In the genomic region with DNA sequence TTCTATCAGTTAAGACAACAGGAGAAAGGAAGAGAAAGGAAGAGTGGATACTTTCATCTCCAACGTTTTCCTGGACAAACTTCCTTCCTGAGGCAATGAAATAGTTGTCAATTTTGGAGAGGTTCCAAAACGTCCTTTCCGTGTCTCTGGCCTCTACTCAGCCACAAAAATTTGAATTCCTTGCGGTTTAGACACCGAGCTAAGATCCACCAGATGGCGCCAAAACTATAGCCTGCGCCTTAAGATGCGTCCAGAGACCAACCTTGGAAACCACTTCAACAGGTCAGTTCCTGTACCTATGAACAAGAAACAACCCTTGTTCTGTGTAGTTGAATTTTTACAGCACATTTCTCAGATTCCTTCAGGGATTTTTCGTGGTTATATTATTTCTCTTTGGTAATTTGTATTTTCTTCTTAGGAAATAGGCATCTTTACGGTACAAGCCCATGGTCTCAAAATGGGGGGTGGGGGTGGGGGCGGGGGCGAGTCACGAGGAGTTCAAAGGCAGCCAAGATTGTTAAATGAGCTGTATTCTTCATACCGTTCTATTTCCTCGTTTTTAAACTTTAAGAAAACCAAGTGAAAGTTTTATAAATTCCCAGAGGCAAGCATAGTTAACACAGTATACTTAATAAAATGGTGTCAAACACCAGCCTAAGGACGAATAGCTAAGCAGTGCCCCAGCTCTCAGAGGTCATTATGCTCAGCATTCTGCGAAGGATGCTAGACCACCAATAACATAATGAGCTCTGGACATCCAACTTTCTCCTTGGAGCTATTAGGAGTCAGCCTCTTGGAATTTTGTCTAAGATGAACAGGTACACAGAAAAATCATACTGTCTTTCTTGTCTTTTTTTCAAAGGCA, we compare ENCODE assay signal across 8 mouse cellular contexts.
DNase-seq lines count a peak whose midpoint lies in the region; ATAC-seq and TF ChIP-seq lines count a peak whose summit lies in the region.

No protein-coding gene starts in this region.

- no peaks in the 10 kb centered on the region for H3K9me3 ChIP-seq in embryonic facial prominence, embryonic 15.5 days (replicated peaks)
- no peaks in the 10 kb centered on the region for H3K9me3 ChIP-seq in heart, postnatal 0 days (replicated peaks; ENCODE audit: control insufficient read depth, low read length)
- no peaks in the 10 kb centered on the region for H3K9me3 ChIP-seq in liver, postnatal 0 days (ENCODE audit: low read length)

- H3K4me3 ChIP-seq in C2C12 (ENCODE audit: insufficient read depth, poor library complexity, severe bottlenecking) = no peak overlapping the region
- no peak overlapping the region for H3K4me3 ChIP-seq in embryonic facial prominence, embryonic 15.5 days (replicated peaks)
- no peak overlapping the region for H3K4me3 ChIP-seq in heart, postnatal 0 days (ENCODE audit: low read depth, low read length)
- no peak overlapping the region for H3K4me3 ChIP-seq in liver, postnatal 0 days (ENCODE audit: low read depth, low read length)

- peak; percentile 42 for TF ChIP-seq CTCF in C2C12 (IDR thresholded peaks at IDR 0.05; ENCODE audit: control insufficient read depth, insufficient read depth, insufficient read length)
- TF ChIP-seq CTCF in heart, postnatal 0 days (IDR thresholded peaks at IDR 0.05; ENCODE audit: low read depth) = peak; percentile 91
- TF ChIP-seq CTCF in liver, postnatal 0 days (IDR thresholded peaks at IDR 0.05; ENCODE audit: low read depth) = peak; percentile 71

- H3K79me3 ChIP-seq in C2C12 (ENCODE audit: low read depth) = no peaks in the 10 kb centered on the region

- no peaks in the 10 kb centered on the region for H3K4me1 ChIP-seq in embryonic facial prominence, embryonic 15.5 days
- no peaks in the 10 kb centered on the region for H3K4me1 ChIP-seq in heart, postnatal 0 days (ENCODE audit: control insufficient read depth, insufficient read depth)
- no peaks in the 10 kb centered on the region for H3K4me1 ChIP-seq in liver, postnatal 0 days (ENCODE audit: insufficient read depth)

- H3K27ac ChIP-seq in embryonic facial prominence, embryonic 15.5 days (replicated peaks) = no peak overlapping the region
- no peak overlapping the region for H3K27ac ChIP-seq in heart, postnatal 0 days (ENCODE audit: low read depth)
- no peak overlapping the region for H3K27ac ChIP-seq in liver, postnatal 0 days (ENCODE audit: low read depth)

- no peak for TF ChIP-seq EP300 in heart, postnatal 0 days (IDR thresholded peaks at IDR 0.05; ENCODE audit: low read depth)
- TF ChIP-seq EP300 in liver, postnatal 0 days (IDR thresholded peaks at IDR 0.05; ENCODE audit: low read depth) = no peak

- ATAC-seq in embryonic facial prominence, embryonic 15.5 days (ENCODE audit: insufficient number of reproducible peaks, low FRiP score, low TSS enrichment, low read depth) = peak; percentile 60; the same call in 1 of the 2 replicates
- ATAC-seq in heart, postnatal 0 days (ENCODE audit: insufficient read depth, low read depth) = 0 out of 2 replicates have a peak, but pooled peaks have one; percentile 44
- no peak for ATAC-seq in liver, postnatal 0 days
- no peak for ATAC-seq in activated CD4-positive, CD25-positive, alpha-beta regulatory T cell, adult 4 months

- H3K27me3 ChIP-seq in C2C12 (ENCODE audit: control insufficient read depth, insufficient read depth, insufficient read length) = no peaks in the 10 kb centered on the region
- H3K27me3 ChIP-seq in embryonic facial prominence, embryonic 15.5 days = no peaks in the 10 kb centered on the region
- H3K27me3 ChIP-seq in heart, postnatal 0 days (ENCODE audit: control insufficient read depth, insufficient read depth, low read length) = no peaks in the 10 kb centered on the region
- no peaks in the 10 kb centered on the region for H3K27me3 ChIP-seq in liver, postnatal 0 days (ENCODE audit: insufficient read depth, low read length)

- no peaks in the 10 kb centered on the region for H3K36me3 ChIP-seq in C2C12 (ENCODE audit: control insufficient read depth, insufficient read depth)
- no peaks in the 10 kb centered on the region for H3K36me3 ChIP-seq in embryonic facial prominence, embryonic 15.5 days
- H3K36me3 ChIP-seq in heart, postnatal 0 days (replicated peaks; ENCODE audit: control insufficient read depth, insufficient read depth, low read length) = no peaks in the 10 kb centered on the region
- no peaks in the 10 kb centered on the region for H3K36me3 ChIP-seq in liver, postnatal 0 days (replicated peaks; ENCODE audit: insufficient read depth, low read length)

- WGBS in embryonic facial prominence, embryonic 15.5 days = 24% methylated on average over 17 of the region's 17 CpGs
- 31% methylated on average over 17 of the region's 17 CpGs for WGBS in heart, postnatal 0 days
- 31% methylated on average over 17 of the region's 17 CpGs for WGBS in liver, postnatal 0 days (ENCODE audit: insufficient replicate concordance)

- DNase-seq in adrenal gland, postnatal 36 days = peak; percentile 72 to 78
- DNase-seq in heart, postnatal 0 days (ENCODE audit: low spot score) = peak; percentile 75
- DNase-seq in kidney, postnatal 36 days = peak; percentile 69 to 82
- peak; percentile 19 for DNase-seq in liver, postnatal 0 days
- peak; percentile 20 for DNase-seq in ovary, postnatal 10 days (ENCODE audit: low spot score)

- no peak overlapping the region for H3K4me2 ChIP-seq in embryonic facial prominence, embryonic 15.5 days (replicated peaks)
- peak overlapping the region; percentile 21; the same call in 1 of the 2 replicates for H3K4me2 ChIP-seq in heart, postnatal 0 days (ENCODE audit: low read depth, low read length)
- H3K4me2 ChIP-seq in liver, postnatal 0 days (ENCODE audit: low read depth, low read length) = no peak overlapping the region

- no peak overlapping the region for H3ac ChIP-seq in C2C12 (ENCODE audit: control insufficient read depth, insufficient read length, low read depth)

- no peaks in the 10 kb centered on the region for H3K79me2 ChIP-seq in C2C12 (ENCODE audit: control insufficient read depth, insufficient read depth)

- no peak overlapping the region for H3K9ac ChIP-seq in embryonic facial prominence, embryonic 15.5 days
- H3K9ac ChIP-seq in heart, postnatal 0 days (replicated peaks; ENCODE audit: low read depth, low read length) = no peak overlapping the region
- no peak overlapping the region for H3K9ac ChIP-seq in liver, postnatal 0 days (replicated peaks)

TF ChIP-seq in C2C12, 6 proteins besides CTCF, POLR2A, EP300 and RAD21:
- no peak for TF ChIP-seq MYOD1 (IDR thresholded peaks at IDR 0.05; ENCODE audit: control insufficient read depth, insufficient read length, low read depth)
- TF ChIP-seq CEBPB (IDR thresholded peaks at IDR 0.05; ENCODE audit: low read depth) = no peak
- no peak for TF ChIP-seq USF1 (IDR thresholded peaks at IDR 0.05; ENCODE audit: low read depth)
- no peak for TF ChIP-seq FOSL1 (IDR thresholded peaks at IDR 0.05; ENCODE audit: insufficient read depth, low read length, poor library complexity, severe bottlenecking)
- no peak for TF ChIP-seq MAX (IDR thresholded peaks at IDR 0.05)
- no peak for TF ChIP-seq MYOG (IDR thresholded peaks at IDR 0.05; ENCODE audit: control insufficient read depth, extremely low read depth, insufficient read length)
TF ChIP-seq in C2C12: peak in this region for 0.

Comparison
In these comparisons a context has a peak if more than half of its experiments do, and no peak if none do; other contexts are left out.
1. DNase-seq: peak in every context shown above with its lines; median percentile 76 in kidney, postnatal 36 days; 75 in adrenal gland, postnatal 36 days; 75 in heart, postnatal 0 days; 20 in ovary, postnatal 10 days; 19 in liver, postnatal 0 days.
2. ATAC-seq: peak in embryonic facial prominence, embryonic 15.5 days (single experiment) and heart, postnatal 0 days (single experiment); none in liver, postnatal 0 days (single experiment) and activated CD4-positive, CD25-positive, alpha-beta regulatory T cell, adult 4 months (single experiment).
3. Peak in every context shown above with its lines, with median percentiles within 50 percentile points of each other: CTCF ChIP-seq.